Mouse (Mus musculus) myocyte (in vitro differentiated cells): Measurements from ENCODE around the gene Cks1b.

Source experiments
- CEBPB ChIP-seq: IDR thresholded peaks from 2 replicates; pipeline ENCODE4 v1.6.1; 2011; ENCODE audit warnings: mild to moderate bottlenecking, moderate library complexity; ENCODE audit not compliant: poor library complexity, insufficient read depth, severe bottlenecking
- E2F4 ChIP-seq: IDR thresholded peaks from one replicate; pipeline ENCODE4 v1.6.1; 2011; ENCODE audit warnings: mild to moderate bottlenecking, control low read depth, moderate library complexity; ENCODE audit not compliant: insufficient read depth
- MAX ChIP-seq: IDR thresholded peaks from one replicate; pipeline ENCODE4 v1.6.1; 2011; ENCODE audit warnings: low read depth, mild to moderate bottlenecking, control low read depth
- MYOD1 ChIP-seq, 3 experiments: IDR thresholded peaks; one replicate each; pipeline ENCODE4 v1.6.1; 2011; ENCODE audit warnings: control low read depth in 2 of 3, low read depth in 2 of 3, mild to moderate bottlenecking in 2 of 3, moderate library complexity in 1 of 3; ENCODE audit not compliant: insufficient read length in 2 of 3, control insufficient read depth in 1 of 3
- MYOG ChIP-seq, 3 experiments: IDR thresholded peaks; one replicate each; pipeline ENCODE4 v1.6.1; 2011; ENCODE audit warnings: control low read depth in 2 of 3, low read depth in 2 of 3, mild to moderate bottlenecking in 2 of 3; ENCODE audit not compliant: insufficient read length in 2 of 3, control insufficient read depth in 1 of 3, insufficient read depth in 1 of 3
- POLR2A ChIP-seq: IDR thresholded peaks from one replicate; pipeline ENCODE4 v1.6.1; 2011; ENCODE audit warnings: low read depth, mild to moderate bottlenecking, control low read depth, moderate library complexity; ENCODE audit not compliant: insufficient read length
- POLR2AphosphoS2 ChIP-seq: IDR thresholded peaks from one replicate; pipeline ENCODE4 v1.6.1; 2011; ENCODE audit warnings: low read depth, control low read depth; ENCODE audit not compliant: insufficient read length
- REST ChIP-seq: IDR thresholded peaks from one replicate; pipeline ENCODE4 v1.6.1; 2011; ENCODE audit warnings: mild to moderate bottlenecking, control low read depth, moderate library complexity; ENCODE audit not compliant: insufficient read depth, insufficient read length
- SRF ChIP-seq: IDR thresholded peaks from one replicate; pipeline ENCODE4 v1.6.1; 2011; ENCODE audit warnings: low read depth; ENCODE audit not compliant: control insufficient read depth, insufficient read length
- TCF12 ChIP-seq: IDR thresholded peaks from one replicate; pipeline ENCODE4 v1.6.1; 2011; ENCODE audit warnings: mild to moderate bottlenecking, control low read depth; ENCODE audit not compliant: poor library complexity, insufficient read depth, severe bottlenecking
- USF1 ChIP-seq: IDR thresholded peaks from one replicate; pipeline ENCODE4 v1.6.1; 2011; ENCODE audit warnings: low read depth, mild to moderate bottlenecking, control low read depth, moderate library complexity

DNA sequence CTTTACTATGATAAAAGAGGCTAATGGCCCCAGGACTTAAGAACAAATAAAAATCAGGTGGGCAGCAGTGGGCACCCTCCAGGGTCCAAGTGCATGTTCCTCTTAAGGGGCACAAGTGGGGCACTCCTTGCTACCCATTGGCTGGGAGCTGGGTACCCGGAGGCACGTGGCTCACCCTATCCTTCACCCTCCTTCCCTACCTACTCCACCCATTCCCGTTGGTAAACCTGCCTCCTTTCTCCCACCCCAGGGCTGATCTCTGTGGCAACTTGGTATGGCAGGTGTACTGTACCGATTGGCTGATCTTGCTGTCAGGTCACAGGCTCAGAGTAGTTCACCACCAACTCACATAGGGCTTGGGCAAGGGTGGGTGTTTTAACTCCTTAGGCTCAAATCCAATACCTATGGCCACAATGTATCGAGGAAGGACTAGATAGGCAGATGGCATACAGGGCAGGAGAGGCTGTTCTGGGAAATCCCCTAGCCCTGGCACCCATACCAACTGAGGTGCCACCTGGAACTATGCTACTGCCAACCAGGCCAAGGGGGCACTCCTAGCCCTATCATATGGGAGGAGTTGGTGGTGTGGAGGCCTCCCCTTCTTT is 34.4 kb downstream of the Cks1b start:
- TF ChIP-seq POLR2A, result no peak
- no peak for TF ChIP-seq MAX
- TF ChIP-seq USF1, result no peak
- no peak for TF ChIP-seq MYOG (IDR thresholded peaks at IDR 0.05; ENCODE audit: control insufficient read depth in 1 of 3, insufficient read depth in 1 of 3, insufficient read length in 2 of 3, low read depth in 2 of 3)
- no peak for TF ChIP-seq MYOD1 (IDR thresholded peaks at IDR 0.05; ENCODE audit: control insufficient read depth in 1 of 3, insufficient read length in 2 of 3, low read depth in 2 of 3)
- TF ChIP-seq TCF12, result no peak
- no peak for TF ChIP-seq E2F4
- no peak for TF ChIP-seq POLR2AphosphoS2
- TF ChIP-seq REST, result no peak
- no peak for TF ChIP-seq CEBPB
- TF ChIP-seq SRF, result no peak
